Mouse (Mus musculus) spleen, postnatal 36 days (tissue): ENCODE measurements around the gene Elof1.
"Not testable (repeated sequence)": the region's sequence is repeated elsewhere in the genome, so short reads cannot be mapped to it uniquely, and the experiment has no call there.

ENCODE experiments used
- DNase-seq, 2 experiments: peaks; one replicate each; pipeline ENCODE4 v3.0.0; 2022; ENCODE audit warnings: low spot score in 2 of 2, mixed read lengths in 1 of 2

Elof1 gene

DNA sequence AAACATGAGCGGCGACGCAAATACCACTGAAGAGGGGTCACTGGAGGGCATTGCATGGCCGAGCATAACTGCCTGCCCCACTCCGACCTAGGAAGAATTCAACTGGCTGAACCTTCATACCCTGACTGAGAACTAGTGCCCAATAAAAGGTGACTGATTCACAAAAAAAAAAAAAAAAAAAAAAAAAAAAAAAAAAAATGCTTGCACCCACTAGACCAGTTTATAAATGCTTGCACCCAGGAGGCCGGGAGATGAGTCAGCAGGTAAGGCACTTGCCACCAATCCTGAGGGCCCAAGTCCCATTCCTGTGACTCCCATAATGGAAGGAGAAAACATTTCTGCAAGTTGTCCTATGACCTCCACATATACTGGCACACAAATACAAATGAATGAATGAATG is 24.2 kb downstream of the Elof1 start:
- DNase-seq: no peak

DNA sequence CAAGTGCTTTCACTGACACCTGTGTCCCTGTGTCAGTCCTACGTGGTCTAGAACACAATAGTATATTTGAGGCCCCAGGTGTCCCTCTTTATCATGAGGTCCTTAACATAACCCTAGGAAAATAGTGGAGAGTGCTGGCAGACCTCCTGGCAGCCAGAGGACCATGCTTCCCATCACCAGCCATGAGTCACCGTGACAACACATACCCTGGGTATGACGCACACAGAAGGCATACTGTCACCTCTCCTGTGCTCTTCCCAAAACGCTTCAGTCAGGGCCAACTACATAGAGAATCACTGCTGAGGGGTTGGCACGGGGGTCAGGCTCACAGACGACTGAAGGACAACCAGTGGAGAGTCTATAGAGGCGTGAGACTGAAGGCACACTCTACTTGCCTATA is 27.0 kb downstream of the Elof1 start:
- DNase-seq: no peak

DNA sequence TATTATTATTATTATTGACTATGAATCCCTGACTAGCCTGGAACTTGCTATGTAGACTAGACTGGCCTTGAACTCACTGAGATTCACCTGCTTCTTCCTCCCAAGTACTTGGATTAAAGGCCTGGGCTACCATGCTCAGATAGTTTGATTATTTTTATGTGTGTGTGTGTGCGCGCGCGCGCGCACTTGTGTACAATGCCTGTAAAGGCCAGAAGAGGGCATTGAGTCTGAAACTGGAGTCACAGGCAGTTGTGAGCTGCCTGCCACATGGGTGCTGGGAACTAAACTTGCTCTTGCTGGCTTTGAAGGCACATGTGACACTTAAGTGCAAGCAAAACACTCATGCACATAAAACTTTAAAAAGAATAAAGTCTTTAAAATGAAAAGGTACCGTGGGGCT is 27.7 kb downstream of the Elof1 start:
- DNase-seq: no peak

DNA sequence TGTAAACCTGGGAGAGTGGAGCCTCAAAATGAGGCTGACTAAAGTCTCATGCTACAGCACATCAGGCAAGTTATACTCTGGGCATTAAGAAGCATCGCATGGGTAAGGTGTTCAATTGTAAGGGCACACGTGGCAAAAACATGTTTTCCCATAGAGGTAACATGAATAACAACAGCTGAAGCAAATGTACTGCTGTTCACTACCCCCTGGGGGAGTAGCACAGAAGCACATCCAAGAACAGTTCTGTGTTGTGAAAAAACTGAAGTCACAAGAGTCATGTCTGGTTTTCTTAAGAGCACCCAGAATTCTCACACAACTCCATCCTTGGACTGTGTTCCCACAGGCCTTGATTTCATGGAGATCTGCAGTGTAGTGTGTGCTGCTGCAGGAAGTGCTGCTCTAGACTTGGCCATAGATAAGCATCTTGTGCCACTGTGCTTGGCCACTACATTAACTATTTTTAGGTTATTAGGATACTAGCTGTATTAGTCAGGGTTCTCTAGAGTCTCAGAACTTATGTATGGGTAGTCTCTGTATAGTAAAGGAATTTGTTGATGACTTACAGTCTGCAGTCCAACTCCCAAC is 29.8 kb downstream of the Elof1 start:
- DNase-seq: no peak

DNA sequence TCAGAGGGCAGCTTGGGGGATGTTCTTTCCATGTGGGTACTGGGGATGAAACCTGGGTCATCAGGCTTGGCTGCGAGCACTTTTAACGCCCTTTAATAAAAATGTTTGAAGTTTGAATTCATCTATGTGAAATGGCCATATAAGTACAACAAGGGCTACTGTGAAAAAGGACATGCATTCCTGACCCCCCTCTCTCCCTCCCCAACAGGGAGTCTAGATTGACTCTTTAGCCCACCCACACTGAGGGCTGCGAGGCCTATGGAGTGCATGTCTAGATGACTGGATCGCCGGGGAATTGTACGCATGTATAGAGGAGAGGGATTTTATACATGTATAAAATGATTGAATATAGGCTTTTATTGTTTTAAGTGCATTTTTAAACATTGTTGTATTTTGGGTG is 31.0 kb downstream of the Elof1 start:
- DNase-seq: no peak

DNA sequence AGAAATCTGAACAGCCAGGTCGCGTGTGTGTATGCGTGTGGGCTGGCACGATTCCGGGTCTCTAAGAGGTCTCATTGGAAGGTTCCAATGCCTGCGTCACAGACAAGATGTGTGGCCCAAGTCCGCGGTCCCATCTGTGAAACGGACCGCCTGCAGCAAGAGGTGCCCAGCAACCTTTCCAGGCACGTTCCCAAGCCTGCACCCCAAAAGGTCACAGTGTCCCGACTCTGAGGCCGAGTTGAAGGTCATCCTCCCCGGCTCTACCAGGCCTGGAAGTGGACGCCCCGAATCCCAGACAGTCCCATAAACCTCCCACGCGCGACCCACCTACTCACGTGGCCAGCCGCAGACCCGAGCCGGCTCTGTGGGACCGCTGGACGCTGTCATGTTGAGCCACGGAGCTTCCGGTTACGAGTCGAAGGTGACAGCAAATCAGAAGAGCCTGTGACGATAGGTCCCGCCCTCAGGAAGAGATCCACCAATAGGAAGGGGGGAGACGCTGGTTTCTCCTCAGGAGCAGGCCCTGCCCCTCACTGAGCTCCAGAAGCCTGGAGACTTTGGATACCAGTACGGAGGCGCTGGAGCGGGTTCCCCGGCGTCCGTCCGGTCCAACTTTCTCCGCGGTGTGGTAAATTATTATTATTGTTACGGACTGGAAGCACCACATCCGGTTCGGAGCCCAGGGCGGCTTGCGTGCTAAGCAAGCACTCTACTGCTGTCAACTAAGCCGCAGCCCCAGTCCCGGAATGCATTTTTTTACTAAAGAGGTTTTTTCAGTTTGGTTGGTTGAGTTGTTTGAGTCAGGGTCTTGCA is 31.7 kb downstream of the Elof1 start, which contains the start of gene Ecsit:
Gene Ecsit (minus strand): TSS at position 417 of the 813 bp plus-strand sequence.
- DNase-seq: peak; percentile 92 to 94

DNA sequence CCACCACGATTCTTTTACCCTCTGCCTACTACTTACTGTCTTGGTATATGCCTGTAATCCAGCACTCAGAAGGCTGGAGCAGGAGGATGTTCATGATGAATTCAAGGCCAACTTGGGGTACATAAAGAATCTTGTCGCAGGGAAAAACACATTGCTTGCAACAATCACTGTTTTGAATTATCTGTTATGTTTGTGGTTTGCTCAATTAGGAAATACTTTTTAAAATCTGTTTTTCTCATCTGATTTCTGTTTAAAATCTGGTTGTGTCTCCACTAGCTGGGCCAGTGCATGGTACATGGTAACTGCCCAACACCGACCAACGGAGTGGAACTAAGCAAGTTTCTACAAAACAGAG is 32.3 kb downstream of the Elof1 start:
- no peak for DNase-seq

DNA sequence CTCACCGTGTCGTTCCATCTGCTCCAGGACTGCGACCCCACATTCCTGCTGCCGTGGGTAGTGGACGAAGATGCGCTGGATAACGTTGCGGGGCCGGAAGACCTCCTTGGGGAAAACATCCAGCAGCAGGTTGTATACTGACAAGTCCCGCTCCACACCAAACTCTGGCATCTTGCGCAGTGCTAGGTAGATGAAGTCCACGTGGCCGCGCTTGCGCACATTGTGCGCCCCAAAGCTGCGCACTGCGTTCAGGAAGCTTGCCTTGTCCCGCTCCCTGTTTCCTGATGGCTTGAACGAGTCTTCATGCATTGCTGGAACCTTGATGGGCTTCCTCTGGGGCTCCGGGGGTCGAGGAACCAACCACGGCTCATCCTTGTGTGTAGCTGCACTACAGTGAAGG is 40.7 kb downstream of the Elof1 start:
- DNase-seq: no peak

DNA sequence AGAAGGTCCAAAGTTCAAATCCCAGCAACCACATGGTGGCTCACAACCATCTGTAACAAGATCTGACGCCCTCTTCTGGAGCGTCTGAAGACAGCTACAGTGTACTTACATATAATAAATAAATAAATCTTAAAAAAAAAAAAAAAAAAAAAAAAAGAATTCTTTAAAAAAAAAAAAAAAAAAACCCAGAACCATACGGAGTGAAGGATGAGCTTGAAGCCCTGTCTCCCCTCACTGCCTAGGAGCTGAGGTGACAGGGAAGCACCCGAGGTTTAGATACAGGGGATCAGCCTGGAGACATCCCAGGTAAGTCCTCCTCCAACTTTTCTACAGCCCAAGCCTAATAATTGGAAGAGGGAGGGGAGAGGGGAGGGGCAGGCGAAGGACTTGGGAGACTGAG is 41.2 kb downstream of the Elof1 start:
- not testable (repeated sequence) for DNase-seq

DNA sequence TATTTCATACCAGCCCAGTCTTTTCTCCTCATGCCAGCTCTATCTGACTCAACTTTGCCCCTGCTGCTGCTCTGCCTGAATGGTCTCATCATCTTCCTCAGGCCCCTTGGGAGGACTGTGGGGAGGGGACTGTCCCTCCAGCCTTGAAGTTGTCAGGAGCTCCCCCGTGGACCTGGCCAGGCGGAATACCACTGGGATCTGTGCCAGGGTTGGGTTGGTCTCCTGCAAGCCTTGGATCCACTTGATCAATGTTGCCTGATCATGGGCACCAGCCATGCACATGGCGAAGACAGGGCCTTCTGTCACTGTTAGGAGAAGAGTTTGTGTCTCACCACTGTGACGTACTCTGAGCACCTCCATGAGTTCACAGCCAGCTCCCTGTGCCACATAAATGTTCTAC is 44.7 kb downstream of the Elof1 start:
- no peak for DNase-seq

DNA sequence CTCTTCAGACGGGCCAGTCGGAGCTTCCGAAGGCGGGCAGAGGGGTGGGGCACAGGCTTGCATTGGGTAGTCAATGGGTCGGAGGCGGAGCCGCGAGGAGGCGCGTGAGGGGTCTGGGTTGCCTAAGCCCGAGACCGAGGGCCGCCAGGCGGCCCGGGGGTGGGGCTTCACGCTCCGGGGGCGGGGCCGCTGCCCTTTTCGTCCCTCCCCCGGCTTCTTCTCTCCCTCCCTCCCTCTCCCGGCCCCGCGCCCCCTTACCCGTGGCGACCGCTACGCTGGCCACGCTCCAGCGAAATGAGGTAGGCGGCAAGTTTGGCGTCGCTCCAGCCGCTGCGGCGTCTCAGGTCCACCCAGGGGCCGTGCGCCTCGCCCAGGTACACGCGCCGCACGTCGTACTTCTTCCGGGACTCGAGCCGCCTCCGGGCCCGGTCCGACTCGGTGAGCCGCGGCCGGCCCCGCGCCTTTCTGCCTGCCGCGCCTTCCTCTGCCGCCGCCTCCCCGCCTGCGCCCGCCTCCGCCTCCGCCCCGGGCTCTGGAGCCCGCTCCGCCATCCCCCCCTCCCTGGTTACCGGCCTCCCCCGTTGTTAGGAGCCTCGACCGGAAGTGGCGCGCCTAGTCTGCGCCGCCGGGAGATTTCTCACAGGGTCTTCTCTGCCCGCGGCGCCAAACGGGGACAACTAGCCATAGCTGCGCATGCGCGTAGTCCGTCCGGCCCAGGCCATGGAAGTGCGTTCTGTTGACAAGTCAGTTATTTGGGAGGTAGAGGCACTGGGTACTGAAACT is 46.0 kb downstream of the Elof1 start, which contains the start of the genes Gm49318 and Zfp653:
Gene Gm49318 (minus strand): TSS at position 469 of the 783 bp plus-strand sequence.
Gene Zfp653 (minus strand): TSS at position 586 of the 783 bp plus-strand sequence.
- DNase-seq: peak; percentile 96 to 97

DNA sequence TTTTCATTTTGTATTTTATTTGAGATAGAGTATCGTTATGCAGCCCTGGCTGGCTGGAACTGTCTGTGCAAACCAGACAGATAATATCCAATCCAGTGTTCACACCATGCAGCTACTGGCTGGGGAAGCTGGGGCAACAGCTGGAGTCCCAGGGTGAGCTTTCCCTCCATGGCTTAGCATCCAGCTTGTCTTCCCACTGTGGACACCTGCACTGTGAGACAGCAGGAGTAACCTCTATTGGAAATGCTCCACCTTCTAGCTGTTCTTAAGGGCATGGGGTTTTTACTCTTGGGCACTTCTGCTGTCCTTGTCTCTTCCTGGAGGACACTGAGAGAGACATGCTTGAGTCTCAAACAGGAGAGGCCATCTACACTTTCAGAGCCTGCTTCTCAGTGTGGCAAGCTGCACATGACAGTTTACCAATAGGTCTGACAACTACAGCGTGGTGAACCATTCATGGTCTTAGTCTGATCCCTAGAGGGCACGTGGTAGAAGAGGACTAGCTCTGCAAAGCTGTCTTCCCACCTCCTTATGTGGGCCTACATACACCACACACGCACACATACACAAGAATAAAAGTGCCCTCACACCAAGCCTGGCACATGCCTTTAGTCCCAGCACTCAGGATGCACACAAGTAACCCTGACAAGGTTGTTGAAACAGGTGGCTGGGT is 47.0 kb downstream of the Elof1 start:
- no peak for DNase-seq

DNA sequence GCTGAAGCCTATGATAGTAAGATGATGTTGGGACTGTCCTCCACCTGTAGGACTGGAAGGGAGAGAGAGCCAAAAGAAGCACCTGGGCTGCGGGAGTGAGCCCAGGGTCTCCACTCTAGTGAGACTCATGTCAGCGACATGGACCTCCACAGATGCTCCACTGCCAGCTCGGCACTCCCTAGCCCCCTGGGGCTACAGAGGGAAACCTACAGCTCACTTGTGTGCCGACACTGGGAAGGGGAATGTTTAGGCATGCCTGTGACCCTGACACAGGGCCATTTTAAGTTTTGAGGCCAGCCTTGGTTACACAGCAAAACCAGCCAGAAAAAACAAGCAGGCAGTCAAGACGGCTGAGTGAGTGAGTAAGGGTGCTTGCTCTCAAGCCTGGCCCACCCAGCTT is 49.8 kb downstream of the Elof1 start:
- DNase-seq: no peak

DNA sequence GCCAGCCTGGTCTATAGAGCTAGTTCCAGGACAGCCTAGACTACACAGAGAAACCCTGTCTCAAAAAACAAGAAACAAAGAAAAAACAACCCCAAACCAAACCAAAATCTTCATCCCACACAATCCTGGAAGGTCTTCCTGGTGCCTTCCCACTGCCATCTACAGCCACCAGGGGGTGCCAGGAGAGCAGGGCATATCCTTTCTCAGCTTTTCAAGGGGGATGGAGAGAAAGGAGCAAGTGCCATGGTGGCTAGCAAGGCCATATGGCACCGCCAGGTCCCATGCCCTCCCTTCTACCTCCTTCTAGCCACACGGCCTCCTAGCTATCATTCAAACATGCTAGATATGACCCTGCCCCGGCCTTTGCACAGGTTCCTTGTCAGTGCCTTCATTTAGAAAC is 50.5 kb downstream of the Elof1 start:
- DNase-seq: peak; percentile 50 to 61

DNA sequence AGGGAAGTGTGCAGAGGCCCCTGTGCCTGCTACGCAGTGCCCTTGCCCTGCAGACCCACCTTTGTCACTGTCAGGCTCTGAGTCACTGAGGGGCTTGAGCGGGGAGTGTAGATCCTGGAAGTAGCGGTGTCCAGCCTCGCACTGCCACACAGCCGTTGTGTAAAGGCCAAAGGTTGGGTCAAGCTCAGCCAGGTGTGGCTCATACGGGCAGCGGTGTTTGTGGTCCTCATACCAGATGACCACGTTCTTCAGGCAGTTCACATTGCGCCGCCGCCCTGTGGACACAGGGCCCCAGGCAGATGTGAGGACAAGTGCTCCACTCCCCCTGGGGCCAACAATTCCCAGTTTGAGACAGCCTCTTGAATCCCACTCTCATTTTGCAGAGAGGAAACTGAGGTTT is 51.3 kb downstream of the Elof1 start:
- DNase-seq: no peak

DNA sequence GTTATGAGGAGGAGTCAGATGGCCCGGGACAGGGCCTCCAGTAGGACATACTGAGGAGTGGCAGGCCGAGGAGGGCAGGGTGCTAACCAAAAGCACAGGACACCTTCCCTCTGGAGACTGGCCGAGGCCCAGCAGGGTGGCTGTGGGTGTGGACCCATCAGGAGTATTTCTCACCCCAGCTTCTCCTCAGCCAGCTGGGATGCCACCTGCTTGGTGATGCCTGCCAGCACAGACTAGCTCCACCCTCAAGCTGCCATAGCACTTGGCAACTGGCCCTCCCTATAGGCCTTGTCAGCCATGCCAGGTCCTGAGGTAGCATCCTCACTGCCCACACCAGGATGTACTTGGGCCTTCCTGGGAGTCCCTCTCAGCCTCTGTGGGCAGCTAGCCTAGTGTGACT is 52.6 kb downstream of the Elof1 start:
- DNase-seq: no peak
